Mouse (Mus musculus) erythroblast, embryonic 14.5 days (primary cell): ENCODE data around the gene Eno2.

Experiments
- GATA1 ChIP-seq: IDR thresholded peaks from 2 replicates; pipeline ENCODE4 v1.6.1; 2012; ENCODE audit warnings: low read length, inconsistent platforms, mixed read lengths
- TAL1 ChIP-seq: IDR thresholded peaks from 3 replicates; pipeline ENCODE4 v1.6.1; 2012; ENCODE audit warnings: low read length, inconsistent platforms, mixed read lengths

- no peak for TF ChIP-seq TAL1
- TF ChIP-seq GATA1, result no peak
These were observed 3.5 kb downstream of the Eno2 start for GRCm38 (mm10) chr6:124765951-124766350.
